Mouse (Mus musculus): ENCODE measurements around the gene Arap1. TPM values are rescaled to one million over a fixed set of nuclear protein-coding genes. Genes with fewer than 3 reads are reported as not detected.
A peak's percentile ranks its signal among the peaks of the same experiment; 100 is the strongest.

Gene Arap1
- polyA plus RNA-seq, 1 experiment from 2014 or later = 8.7 TPM

DNA sequence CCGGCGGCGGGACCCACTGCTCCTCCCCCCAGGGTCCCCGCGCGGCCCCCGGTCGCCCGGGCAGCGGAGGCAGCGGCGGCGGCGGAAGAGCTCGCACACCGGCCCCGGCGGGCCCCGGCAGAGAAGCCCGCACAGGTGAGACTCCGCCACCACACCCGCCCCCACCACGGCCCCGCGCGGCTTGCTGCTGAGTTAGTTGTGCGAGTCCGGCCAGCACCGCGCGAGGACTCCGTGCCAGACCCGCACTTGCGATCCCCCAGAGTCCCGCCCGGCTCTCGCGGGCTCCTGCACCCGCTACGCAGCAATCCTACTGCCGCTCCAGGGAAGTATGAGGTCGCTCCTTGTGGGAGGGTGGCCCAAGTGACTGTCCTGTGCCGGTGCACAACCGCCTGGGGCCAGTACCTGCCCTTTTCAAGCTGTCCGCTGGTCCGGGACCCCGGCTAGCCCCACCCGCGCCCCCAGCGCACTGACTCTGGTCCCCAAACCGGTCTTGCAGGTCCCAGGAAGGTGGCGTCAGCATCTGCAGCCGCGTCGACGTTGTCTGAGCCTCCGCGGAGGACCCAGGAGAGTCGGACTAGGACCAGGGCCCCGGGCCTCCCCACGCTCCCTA, 26.5 kb upstream of the Arap1 start:
- H3K36me3 ChIP-seq (ENCODE audit: control insufficient read depth, insufficient read depth, low read length) = no peaks in the 10 kb centered on the region
- ATAC-seq (ENCODE audit: low FRiP score, low TSS enrichment) = peak; percentile 49; the same call in 1 of the 2 replicates
- H3K4me3 ChIP-seq (replicated peaks; ENCODE audit: low read depth, low read length) = peak overlapping the region; percentile 72
- H3K9ac ChIP-seq (replicated peaks; ENCODE audit: low read length) = peak overlapping the region; percentile 75
- DNase-seq = peak; percentile 72
- 1% methylated on average over 61 of the region's 61 CpGs for WGBS
- H3K4me2 ChIP-seq (ENCODE audit: low read length) = peak overlapping the region; percentile 100
- H3K4me1 ChIP-seq (ENCODE audit: control insufficient read depth, insufficient read depth, low read length) = 0 out of 2 replicates have a peak, but pooled peaks cover 6% of the 10 kb centered on the region
- no peaks in the 10 kb centered on the region for H3K9me3 ChIP-seq (ENCODE audit: control insufficient read depth, low read length)
- peaks cover 19% of the 10 kb centered on the region; the same call in 1 of the 2 replicates for H3K27me3 ChIP-seq (ENCODE audit: control insufficient read depth, insufficient read depth, low read length)
- H3K27ac ChIP-seq (replicated peaks; ENCODE audit: low read depth, low read length) = no peak overlapping the region

DNA sequence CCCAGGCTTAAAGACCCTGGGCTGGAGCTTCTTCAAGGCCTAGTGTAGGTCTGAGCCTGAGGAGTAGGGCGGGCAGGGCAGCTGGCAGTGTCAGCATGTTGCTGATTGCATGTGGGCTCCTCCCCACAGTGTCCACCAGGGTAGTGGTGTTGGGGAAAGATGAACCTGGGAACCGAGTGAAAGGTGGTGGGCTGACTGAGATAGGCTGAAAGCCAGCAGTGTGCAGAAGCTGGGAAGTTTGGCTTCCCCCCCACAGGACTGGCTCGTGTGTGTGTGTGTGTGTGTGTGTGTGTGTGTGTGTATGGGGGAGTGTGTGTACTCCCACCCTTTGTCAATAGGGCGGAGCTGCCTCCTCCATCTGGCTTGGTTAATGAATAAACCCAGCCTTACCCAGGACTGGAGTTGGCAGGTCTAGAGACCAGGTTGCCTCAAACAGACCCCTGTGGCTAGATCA, 24.7 kb upstream of the Arap1 start:
- no peak overlapping the region for H3K4me3 ChIP-seq (replicated peaks; ENCODE audit: low read depth, low read length)
- H3K9me3 ChIP-seq (ENCODE audit: control insufficient read depth, low read length) = no peaks in the 10 kb centered on the region
- no peak overlapping the region for H3K27ac ChIP-seq (replicated peaks; ENCODE audit: low read depth, low read length)
- H3K27me3 ChIP-seq (ENCODE audit: control insufficient read depth, insufficient read depth, low read length) = peaks cover 19% of the 10 kb centered on the region; the same call in 1 of the 2 replicates
- no peak for DNase-seq
- WGBS = 68% methylated on average over 4 of the region's 4 CpGs
- ATAC-seq (ENCODE audit: low FRiP score, low TSS enrichment) = no peak
- H3K4me1 ChIP-seq (ENCODE audit: control insufficient read depth, insufficient read depth, low read length) = 0 out of 2 replicates have a peak, but pooled peaks cover 6% of the 10 kb centered on the region
- no peak overlapping the region for H3K9ac ChIP-seq (replicated peaks; ENCODE audit: low read length)
- no peaks in the 10 kb centered on the region for H3K36me3 ChIP-seq (ENCODE audit: control insufficient read depth, insufficient read depth, low read length)
- no peak overlapping the region for H3K4me2 ChIP-seq (ENCODE audit: low read length)

DNA sequence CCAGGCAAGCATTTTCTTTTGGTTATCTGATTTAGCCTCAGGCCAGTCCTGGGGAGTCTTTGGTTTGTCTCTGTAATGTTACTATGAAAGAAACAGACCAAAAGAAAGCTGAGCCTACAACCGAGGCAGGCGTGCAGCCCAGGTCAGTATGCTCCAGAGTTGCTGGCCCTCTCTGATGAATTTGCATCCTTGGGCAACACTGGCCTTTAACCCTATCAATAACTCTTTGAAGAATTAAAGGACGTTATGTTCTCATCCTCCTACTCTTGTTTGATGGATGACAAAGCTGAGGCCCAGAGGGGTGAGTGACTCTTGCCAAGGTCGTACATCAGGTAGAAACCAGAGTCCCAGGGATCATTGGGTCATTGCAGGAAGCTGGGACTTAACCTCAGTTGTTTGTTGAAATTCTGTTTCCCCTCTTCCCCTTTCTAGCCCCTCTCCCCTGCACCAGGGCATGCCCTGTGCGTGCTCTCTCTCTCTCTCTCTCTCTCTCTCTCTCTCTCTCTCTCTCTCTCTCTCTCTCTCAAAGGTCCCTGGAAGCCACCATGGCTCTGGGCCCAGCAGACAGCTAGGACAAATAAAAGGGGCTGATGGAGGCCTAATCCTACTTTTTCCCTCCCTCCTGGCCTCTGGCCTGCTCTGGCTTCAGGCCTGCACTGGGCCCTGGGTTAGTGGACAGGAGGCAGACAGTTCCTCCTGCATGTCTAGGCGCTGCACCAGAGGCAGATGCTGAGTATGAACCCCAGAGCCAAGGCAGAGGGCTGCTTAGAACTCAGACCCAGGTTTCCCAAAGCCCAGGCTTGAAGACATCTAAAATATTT, 23.5 kb upstream of the Arap1 start:
- DNase-seq (no peak), ATAC-seq (ENCODE audit: low FRiP score, low TSS enrichment) (no peak)
- H3K9ac ChIP-seq (replicated peaks; ENCODE audit: low read length) = no peak overlapping the region
- 68% methylated on average over 6 of the region's 6 CpGs for WGBS
- H3K36me3 ChIP-seq (ENCODE audit: control insufficient read depth, insufficient read depth, low read length) = no peaks in the 10 kb centered on the region
- no peaks in the 10 kb centered on the region for H3K9me3 ChIP-seq (ENCODE audit: control insufficient read depth, low read length)
- H3K27ac ChIP-seq (replicated peaks; ENCODE audit: low read depth, low read length) = no peak overlapping the region
- 0 out of 2 replicates have a peak, but pooled peaks cover 10% of the 10 kb centered on the region for H3K4me1 ChIP-seq (ENCODE audit: control insufficient read depth, insufficient read depth, low read length)
- no peak overlapping the region for H3K4me2 ChIP-seq (ENCODE audit: low read length)
- peaks cover 16% of the 10 kb centered on the region; the same call in 1 of the 2 replicates for H3K27me3 ChIP-seq (ENCODE audit: control insufficient read depth, insufficient read depth, low read length)
- no peak overlapping the region for H3K4me3 ChIP-seq (replicated peaks; ENCODE audit: low read depth, low read length)

DNA sequence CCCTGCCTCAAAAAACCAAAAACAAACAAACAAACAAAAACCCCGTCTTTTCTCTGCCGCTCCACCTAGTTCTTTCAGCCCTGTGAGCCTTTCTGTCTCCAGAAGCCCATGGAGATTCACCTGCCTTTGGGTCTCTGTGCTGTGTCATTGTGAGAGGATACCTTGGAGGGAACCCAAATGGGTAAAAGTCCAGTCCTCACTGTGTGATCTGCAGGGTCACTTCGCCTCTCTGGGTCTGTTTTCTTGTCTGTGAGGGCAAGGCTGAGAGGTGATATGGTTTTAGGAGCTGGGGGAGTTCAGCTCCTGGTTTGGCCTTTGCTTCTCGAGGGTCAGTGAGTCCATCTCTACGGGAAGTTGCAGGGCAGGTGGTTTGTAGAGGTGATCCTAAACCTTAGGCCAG, 21.9 kb upstream of the Arap1 start:
- no peak overlapping the region for H3K9ac ChIP-seq (replicated peaks; ENCODE audit: low read length)
- WGBS = 82% methylated on average over 5 of the region's 5 CpGs
- H3K9me3 ChIP-seq (ENCODE audit: control insufficient read depth, low read length) = no peaks in the 10 kb centered on the region
- H3K4me2 ChIP-seq (ENCODE audit: low read length) = no peak overlapping the region
- H3K4me1 ChIP-seq (ENCODE audit: control insufficient read depth, insufficient read depth, low read length) = 0 out of 2 replicates have a peak, but pooled peaks cover 11% of the 10 kb centered on the region
- H3K36me3 ChIP-seq (ENCODE audit: control insufficient read depth, insufficient read depth, low read length) = no peaks in the 10 kb centered on the region
- no peak overlapping the region for H3K27ac ChIP-seq (replicated peaks; ENCODE audit: low read depth, low read length)
- H3K4me3 ChIP-seq (replicated peaks; ENCODE audit: low read depth, low read length) = no peak overlapping the region
- DNase-seq (no peak), ATAC-seq (ENCODE audit: low FRiP score, low TSS enrichment) (no peak)
- H3K27me3 ChIP-seq (ENCODE audit: control insufficient read depth, insufficient read depth, low read length) = peaks cover 8% of the 10 kb centered on the region; the same call in 1 of the 2 replicates

DNA sequence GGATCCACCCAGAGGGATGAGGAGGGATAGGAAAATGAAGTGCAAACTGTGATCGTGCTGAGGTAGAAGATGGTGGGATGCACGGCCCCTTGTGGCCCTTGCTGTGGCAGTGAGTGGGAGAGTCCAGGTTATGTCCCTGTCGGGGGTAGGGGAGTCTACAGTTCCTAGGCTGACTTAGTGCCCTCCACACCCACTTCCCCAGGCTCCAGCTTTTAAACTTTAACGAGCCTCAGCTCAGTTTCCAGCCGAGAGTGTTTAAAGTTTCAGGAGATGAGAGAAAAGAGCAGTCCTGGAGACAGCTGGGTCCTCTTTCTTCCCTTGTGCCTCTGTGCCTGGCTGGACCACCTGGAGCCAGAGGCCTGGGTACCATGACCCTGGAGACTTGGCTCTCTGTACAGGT, 20.6 kb upstream of the Arap1 start:
- H3K4me1 ChIP-seq (ENCODE audit: control insufficient read depth, insufficient read depth, low read length) = 0 out of 2 replicates have a peak, but pooled peaks cover 5% of the 10 kb centered on the region
- ATAC-seq (ENCODE audit: low FRiP score, low TSS enrichment) (no peak), DNase-seq (no peak)
- H3K9ac ChIP-seq (replicated peaks; ENCODE audit: low read length) = no peak overlapping the region
- 0 out of 2 replicates have a peak, but pooled peaks cover 3% of the 10 kb centered on the region for H3K27me3 ChIP-seq (ENCODE audit: control insufficient read depth, insufficient read depth, low read length)
- no peak overlapping the region for H3K4me3 ChIP-seq (replicated peaks; ENCODE audit: low read depth, low read length)
- no peak overlapping the region for H3K27ac ChIP-seq (replicated peaks; ENCODE audit: low read depth, low read length)
- no peaks in the 10 kb centered on the region for H3K9me3 ChIP-seq (ENCODE audit: control insufficient read depth, low read length)
- H3K4me2 ChIP-seq (ENCODE audit: low read length) = no peak overlapping the region
- WGBS = 59% methylated on average over 5 of the region's 5 CpGs
- H3K36me3 ChIP-seq (ENCODE audit: control insufficient read depth, insufficient read depth, low read length) = no peaks in the 10 kb centered on the region

DNA sequence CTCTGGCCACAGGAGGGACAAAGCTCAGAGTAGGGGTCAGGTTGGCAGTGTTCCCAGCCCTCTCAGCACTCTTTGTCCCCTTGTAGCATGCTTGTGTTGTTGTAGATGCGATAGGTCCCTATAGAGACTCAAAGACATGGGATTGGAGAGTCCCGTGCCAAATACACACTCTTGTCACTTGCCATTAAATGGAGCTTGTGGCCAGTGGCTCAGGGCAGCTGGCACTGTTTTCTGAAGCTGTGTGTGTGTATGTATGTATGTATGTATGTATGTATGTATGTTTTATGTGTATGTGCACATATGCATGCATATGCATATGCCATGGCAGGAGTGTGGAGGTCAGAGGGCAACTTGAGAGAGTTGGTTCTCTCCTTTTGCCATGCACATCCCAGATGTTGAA, 20.1 kb upstream of the Arap1 start:
- WGBS = 81% methylated on average over 2 of the region's 2 CpGs
- Histone ChIP-seq H3K4me2 (ENCODE audit: low read length) (no peak overlapping the region), H3K27me3 (ENCODE audit: control insufficient read depth, insufficient read depth, low read length) (no peaks in the 10 kb centered on the region), H3K4me3 (replicated peaks; ENCODE audit: low read depth, low read length) (no peak overlapping the region), H3K27ac (replicated peaks; ENCODE audit: low read depth, low read length) (no peak overlapping the region), H3K9ac (replicated peaks; ENCODE audit: low read length) (no peak overlapping the region), H3K4me1 (ENCODE audit: control insufficient read depth, insufficient read depth, low read length) (0 out of 2 replicates have a peak, but pooled peaks cover 5% of the 10 kb centered on the region), H3K36me3 (ENCODE audit: control insufficient read depth, insufficient read depth, low read length) (no peaks in the 10 kb centered on the region), H3K9me3 (ENCODE audit: control insufficient read depth, low read length) (no peaks in the 10 kb centered on the region)
- ATAC-seq (ENCODE audit: low FRiP score, low TSS enrichment) (no peak), DNase-seq (no peak)

DNA sequence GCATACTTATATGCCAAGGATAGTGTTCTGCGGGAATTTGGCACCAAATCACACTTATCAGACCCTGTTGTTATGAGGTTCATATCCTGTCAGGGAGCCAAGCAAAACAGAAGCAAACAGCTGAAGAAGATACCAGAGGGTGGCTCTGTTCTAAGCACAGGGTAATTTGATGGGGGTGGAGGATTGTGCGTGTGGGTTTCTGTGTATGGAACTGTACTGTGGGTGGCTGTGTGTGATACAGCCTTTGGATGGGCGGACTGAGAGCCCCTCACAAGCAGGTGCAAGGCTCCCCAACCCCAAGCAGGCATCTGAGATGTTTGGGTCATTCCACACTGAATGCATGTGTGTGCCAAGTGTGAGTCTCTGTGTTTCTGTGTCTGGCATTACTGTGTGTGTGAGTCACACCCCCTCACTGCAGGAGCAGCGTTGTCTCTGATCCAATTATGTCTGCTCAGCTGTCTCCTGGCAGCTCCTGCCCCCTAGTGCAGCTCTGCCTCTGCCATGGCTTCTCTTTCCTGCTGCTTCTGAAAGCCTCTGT, 19.2 kb upstream of the Arap1 start:
- Histone ChIP-seq H3K27ac (replicated peaks; ENCODE audit: low read depth, low read length) (peak overlapping the region; percentile 52), H3K9ac (replicated peaks; ENCODE audit: low read length) (no peak overlapping the region), H3K4me2 (ENCODE audit: low read length) (no peak overlapping the region), H3K27me3 (ENCODE audit: control insufficient read depth, insufficient read depth, low read length) (no peaks in the 10 kb centered on the region), H3K36me3 (ENCODE audit: control insufficient read depth, insufficient read depth, low read length) (no peaks in the 10 kb centered on the region), H3K9me3 (ENCODE audit: control insufficient read depth, low read length) (no peaks in the 10 kb centered on the region), H3K4me1 (ENCODE audit: control insufficient read depth, insufficient read depth, low read length) (0 out of 2 replicates have a peak, but pooled peaks cover 5% of the 10 kb centered on the region), H3K4me3 (replicated peaks; ENCODE audit: low read depth, low read length) (no peak overlapping the region)
- 65% methylated on average over 4 of the region's 4 CpGs for WGBS
- ATAC-seq (ENCODE audit: low FRiP score, low TSS enrichment) (no peak), DNase-seq (peak; percentile 57)

DNA sequence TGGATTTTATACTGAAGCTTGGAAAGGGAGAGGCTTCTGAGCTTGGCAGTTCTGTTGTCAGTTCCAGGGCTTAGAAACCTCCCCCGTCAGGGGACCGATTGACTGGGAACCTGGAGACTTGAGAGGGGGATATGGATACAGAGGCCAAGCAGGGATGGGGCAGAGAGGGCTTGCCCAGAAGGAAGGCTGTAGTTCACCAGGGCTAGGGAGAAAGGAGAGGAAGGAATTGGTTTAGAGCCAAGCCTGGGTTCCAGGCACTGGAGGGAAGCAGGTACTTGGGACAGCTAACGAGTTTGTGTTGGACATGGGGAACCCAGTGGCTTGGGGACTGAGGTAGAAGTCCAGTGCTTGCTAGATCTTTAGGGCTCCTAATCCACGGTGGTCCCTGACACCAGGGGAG, 18.3 kb upstream of the Arap1 start:
- H3K4me2 ChIP-seq (ENCODE audit: low read length) = no peak overlapping the region
- ATAC-seq (ENCODE audit: low FRiP score, low TSS enrichment) (no peak), DNase-seq (no peak)
- H3K27me3 ChIP-seq (ENCODE audit: control insufficient read depth, insufficient read depth, low read length) = no peaks in the 10 kb centered on the region
- no peaks in the 10 kb centered on the region for H3K36me3 ChIP-seq (ENCODE audit: control insufficient read depth, insufficient read depth, low read length)
- no peaks in the 10 kb centered on the region for H3K9me3 ChIP-seq (ENCODE audit: control insufficient read depth, low read length)
- no peak overlapping the region for H3K9ac ChIP-seq (replicated peaks; ENCODE audit: low read length)
- peak overlapping the region; percentile 52; the same call in 1 of the 2 replicates for H3K27ac ChIP-seq (replicated peaks; ENCODE audit: low read depth, low read length)
- H3K4me3 ChIP-seq (replicated peaks; ENCODE audit: low read depth, low read length) = no peak overlapping the region
- 0 out of 2 replicates have a peak, but pooled peaks cover 5% of the 10 kb centered on the region for H3K4me1 ChIP-seq (ENCODE audit: control insufficient read depth, insufficient read depth, low read length)
- 73% methylated on average over 4 of the region's 4 CpGs for whole genome bisulfite sequencing
